Mouse (Mus musculus) gastrocnemius, postnatal 4 days (tissue): ENCODE measurements around the gene Ubl4a. TPM values are rescaled to one million over a fixed set of nuclear protein-coding genes. Genes with fewer than 3 reads are reported as not detected.

ENCODE experiments used
- microRNA-seq: library from miRNA; unstranded; fragments of <30 nt; microRNA quantifications from one replicate; pipeline ENCODE4 v1.2.0, GENCODE M21; 2021
- total RNA-seq, 2 experiments: library from RNA; stranded (reverse); gene quantifications; 2 replicates each; pipeline ENCODE4 v1.2.3; 2021

Ubl4a gene
- total RNA-seq, 2 experiments from 2014 or later: 46.4 to 50.2 TPM

Small RNA genes lying within 50 kb of the gene (microRNA-seq; reads per million reads assigned to microRNA genes)
- gene Mir7092: not detected

Other genes with a start within 250 kb of the Ubl4a start
- gene Opn1mw, start 245.8 kb downstream of the Ubl4a start, total RNA-seq: not detected
- gene Mecp2, start 237.9 kb downstream of the Ubl4a start, total RNA-seq: 10 to 100 TPM; 45.4 to 48.7 TPM
- not detected for gene Tex28, start 205.4 kb downstream of the Ubl4a start, total RNA-seq
- not detected for gene Tktl1, start 196.0 kb downstream of the Ubl4a start, total RNA-seq
- 100 to 1,000 TPM; 265 to 281 TPM for gene Flna, start 123.4 kb downstream of the Ubl4a start, total RNA-seq
- 10 to 100 TPM; 31.2 to 34.0 TPM for gene Emd, start 118.5 kb downstream of the Ubl4a start, total RNA-seq
- gene Rpl10, start 102.4 kb downstream of the Ubl4a start, total RNA-seq: 100 to 1,000 TPM; 263 to 305 TPM
- 10 to 100 TPM; 54.9 to 66.2 TPM for gene Taz, start 91.3 kb downstream of the Ubl4a start, total RNA-seq
- gene Dnase1l1, start 90.9 kb downstream of the Ubl4a start, total RNA-seq: 10 to 100 TPM; 53.1 to 55.1 TPM
- gene Atp6ap1, start 76.1 kb downstream of the Ubl4a start, total RNA-seq: 10 to 100 TPM; 81.3 to 82.2 TPM
- 10 to 100 TPM; 63.4 to 74.2 TPM for gene Gdi1, start 68.2 kb downstream of the Ubl4a start, total RNA-seq
- 10 to 100 TPM; 40.2 to 45.1 TPM for gene Fam50a, start 60.2 kb downstream of the Ubl4a start, total RNA-seq
- gene Plxna3, start 44.2 kb downstream of the Ubl4a start, total RNA-seq: 10 to 100 TPM in 1 of 2 experiments, 1 to 10 TPM in 1; 9.9 to 10.2 TPM
- 10 to 100 TPM; 39.8 to 48.0 TPM for gene Lage3, start 19.6 kb downstream of the Ubl4a start, total RNA-seq
- gene Slc10a3, start 131 bp upstream of the Ubl4a start, total RNA-seq: 1 to 10 TPM; 5.5 to 6.7 TPM
- gene Fam3a, start 20.1 kb upstream of the Ubl4a start, total RNA-seq: 10 to 100 TPM; 20.7 to 26.2 TPM
- gene Ikbkg, start 20.1 kb upstream of the Ubl4a start, total RNA-seq: 10 to 100 TPM; 35.2 to 39.4 TPM
- gene G6pdx, start 56.0 kb upstream of the Ubl4a start, total RNA-seq: 10 to 100 TPM; 14.0 to 16.2 TPM
- gene Gm6880, start 108.2 kb upstream of the Ubl4a start, total RNA-seq: not detected
- not detected for gene Olfr1326-ps1, start 201.7 kb upstream of the Ubl4a start, total RNA-seq
- gene Olfr1325, start 219.5 kb upstream of the Ubl4a start, total RNA-seq: not detected